Mouse (Mus musculus): ENCODE measurements around the gene Ifnl3. TPM values are rescaled to one million over a fixed set of nuclear protein-coding genes. Genes with fewer than 3 reads are reported as not detected.

Gene Ifnl3
- polyA plus RNA-seq, 2 experiments, result not detected

- peaks cover 32% of the 10 kb centered on the region for H3K36me3 ChIP-seq (replicated peaks; ENCODE audit: control insufficient read depth, insufficient read depth, low read depth)
- H3K27ac ChIP-seq, result no peak overlapping the region
- no peak overlapping the region for H3K4me2 ChIP-seq (ENCODE audit: low read depth)
- no peak overlapping the region for H3K9ac ChIP-seq (replicated peaks)
- 58% methylated on average over 4 of the region's 4 CpGs for WGBS (ENCODE audit: insufficient replicate concordance)
- TF ChIP-seq EP300 (IDR thresholded peaks at IDR 0.05; ENCODE audit: low read depth), result no peak
- TF ChIP-seq CTCF (IDR thresholded peaks at IDR 0.05; ENCODE audit: low read depth), result no peak
- no peak overlapping the region for H3K4me3 ChIP-seq (ENCODE audit: insufficient read depth in 1 of 2, low read depth in 2 of 2, low read length in 2 of 2)
- DNase-seq (ENCODE audit: low read depth in 3 of 3, low spot score in 3 of 3) (no peak), ATAC-seq (ENCODE audit: insufficient read depth) (no peak)
- no peaks in the 10 kb centered on the region for H3K9me3 ChIP-seq (ENCODE audit: control insufficient read depth, low read length)
- H3K4me1 ChIP-seq (replicated peaks; ENCODE audit: control insufficient read depth in 2 of 2, insufficient read depth in 2 of 2, low read length in 1 of 2), result peaks cover 0 to 4% of the 10 kb centered on the region in 2 experiments; a peak in 2 of 4 replicates
- no peaks in the 10 kb centered on the region for H3K27me3 ChIP-seq (ENCODE audit: control insufficient read depth, insufficient read depth, low read length)
Observed at GRCm38 (mm10) chr7:28567539-28567938, 44.9 kb downstream of the Ifnl3 start.

DNA sequence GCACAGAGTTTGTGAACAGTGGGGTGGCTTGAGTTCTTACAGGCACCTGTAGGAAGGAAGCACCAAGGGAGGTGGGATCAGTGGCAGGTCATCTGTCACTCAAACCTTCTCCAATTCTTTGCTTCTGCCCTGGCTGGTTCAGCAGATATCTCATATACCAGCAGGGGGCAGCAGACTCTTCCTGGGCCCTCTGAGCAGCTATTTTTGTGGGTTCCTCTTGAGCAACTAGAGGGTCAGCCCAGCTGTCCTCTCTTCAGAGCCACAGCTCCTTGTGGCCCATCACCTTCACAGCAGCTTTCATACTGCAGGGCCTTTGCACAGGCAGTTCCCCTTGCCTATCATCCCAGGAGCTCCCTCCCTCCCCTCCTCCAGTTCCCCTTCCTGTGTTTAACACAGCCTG is 45.6 kb downstream of the Ifnl3 start:
- ATAC-seq (ENCODE audit: insufficient read depth) (no peak), DNase-seq (ENCODE audit: low read depth in 3 of 3, low spot score in 3 of 3) (peak in 2 of 3 experiments; percentile 55 to 61)
- Histone ChIP-seq H3K9me3 (ENCODE audit: control insufficient read depth, low read length) (no peaks in the 10 kb centered on the region), H3K27me3 (ENCODE audit: control insufficient read depth, insufficient read depth, low read length) (no peaks in the 10 kb centered on the region), H3K36me3 (replicated peaks; ENCODE audit: control insufficient read depth, insufficient read depth, low read depth) (peaks cover 32% of the 10 kb centered on the region), H3K4me3 (ENCODE audit: insufficient read depth in 1 of 2, low read depth in 2 of 2, low read length in 2 of 2) (no peak overlapping the region), H3K9ac (replicated peaks) (no peak overlapping the region), H3K27ac (no peak overlapping the region), H3K4me2 (ENCODE audit: low read depth) (no peak overlapping the region), H3K4me1 (replicated peaks; ENCODE audit: control insufficient read depth in 2 of 2, insufficient read depth in 2 of 2, low read length in 1 of 2) (peaks cover 5 to 10% of the 10 kb centered on the region in 2 experiments)
- TF ChIP-seq EP300 (IDR thresholded peaks at IDR 0.05; ENCODE audit: low read depth) (no peak), CTCF (IDR thresholded peaks at IDR 0.05; ENCODE audit: low read depth) (peak; percentile 92)

DNA sequence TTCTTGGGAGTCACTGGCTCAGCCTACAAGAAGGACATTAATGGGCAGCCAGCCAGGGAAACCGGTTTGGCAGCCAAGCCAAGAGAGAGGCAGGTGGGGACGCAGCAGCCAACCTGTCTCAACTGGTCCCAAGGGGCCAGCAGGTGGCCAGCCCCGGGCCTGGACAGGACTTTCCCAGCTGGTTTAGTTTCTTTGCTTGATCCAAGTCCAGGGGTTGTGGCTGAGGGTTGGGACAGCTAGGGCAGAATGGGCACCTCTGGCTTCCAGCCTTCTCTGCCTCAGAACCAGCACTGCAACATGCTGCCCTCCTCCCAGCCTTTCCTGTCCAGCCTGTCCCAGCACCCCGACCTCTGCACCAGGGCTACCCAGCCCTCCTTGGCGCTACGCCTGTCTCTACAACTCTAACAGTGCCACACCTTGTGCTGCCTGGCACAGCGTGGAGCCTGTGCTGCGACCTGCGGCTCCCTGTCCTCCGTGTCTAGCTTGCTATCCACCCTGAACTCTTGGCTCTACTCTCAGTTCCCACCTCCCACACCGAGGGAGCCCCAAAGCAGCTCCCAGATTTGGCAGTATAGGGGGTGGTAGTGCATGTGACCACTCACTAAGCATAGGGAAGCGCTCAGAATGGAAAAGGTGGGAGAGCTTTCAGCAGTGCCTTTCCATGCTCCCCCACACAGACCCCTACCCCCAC is 47.8 kb downstream of the Ifnl3 start:
- no peak overlapping the region for H3K9ac ChIP-seq (replicated peaks)
- peaks cover 21% of the 10 kb centered on the region for H3K36me3 ChIP-seq (replicated peaks; ENCODE audit: control insufficient read depth, insufficient read depth, low read depth)
- no peak for TF ChIP-seq EP300 (IDR thresholded peaks at IDR 0.05; ENCODE audit: low read depth)
- TF ChIP-seq CTCF (IDR thresholded peaks at IDR 0.05; ENCODE audit: low read depth), result no peak
- 76% methylated on average over 12 of the region's 12 CpGs for whole genome bisulfite sequencing (ENCODE audit: insufficient replicate concordance)
- H3K4me1 ChIP-seq (replicated peaks; ENCODE audit: control insufficient read depth in 2 of 2, insufficient read depth in 2 of 2, low read length in 1 of 2), result peaks cover 22 to 32% of the 10 kb centered on the region in 2 experiments
- H3K27me3 ChIP-seq (ENCODE audit: control insufficient read depth, insufficient read depth, low read length), result no peaks in the 10 kb centered on the region
- DNase-seq (ENCODE audit: low read depth in 3 of 3, low spot score in 3 of 3), result no peak
- no peak overlapping the region for H3K4me2 ChIP-seq (ENCODE audit: low read depth)
- H3K4me3 ChIP-seq (ENCODE audit: insufficient read depth in 1 of 2, low read depth in 2 of 2, low read length in 2 of 2), result no peak overlapping the region
- ATAC-seq (ENCODE audit: insufficient read depth), result no peak
- H3K9me3 ChIP-seq (ENCODE audit: control insufficient read depth, low read length), result no peaks in the 10 kb centered on the region
- no peak overlapping the region for H3K27ac ChIP-seq

- no peak overlapping the region for H3K4me3 ChIP-seq (ENCODE audit: insufficient read depth in 1 of 2, low read depth in 2 of 2, low read length in 2 of 2)
- H3K4me2 ChIP-seq (ENCODE audit: low read depth), result no peak overlapping the region
- H3K9me3 ChIP-seq (ENCODE audit: control insufficient read depth, low read length), result no peaks in the 10 kb centered on the region
- H3K9ac ChIP-seq (replicated peaks), result no peak overlapping the region
- TF ChIP-seq EP300 (IDR thresholded peaks at IDR 0.05; ENCODE audit: low read depth) (no peak), CTCF (IDR thresholded peaks at IDR 0.05; ENCODE audit: low read depth) (no peak)
- H3K4me1 ChIP-seq (replicated peaks; ENCODE audit: control insufficient read depth in 2 of 2, insufficient read depth in 2 of 2, low read length in 1 of 2), result peaks cover 29 to 39% of the 10 kb centered on the region in 2 experiments
- H3K27me3 ChIP-seq (ENCODE audit: control insufficient read depth, insufficient read depth, low read length), result no peaks in the 10 kb centered on the region
- WGBS (ENCODE audit: insufficient replicate concordance), result 54% methylated on average over 5 of the region's 5 CpGs
- no peak for ATAC-seq (ENCODE audit: insufficient read depth)
- peaks cover 15% of the 10 kb centered on the region for H3K36me3 ChIP-seq (replicated peaks; ENCODE audit: control insufficient read depth, insufficient read depth, low read depth)
- H3K27ac ChIP-seq, result no peak overlapping the region
- no peak for DNase-seq (ENCODE audit: low read depth in 3 of 3, low spot score in 3 of 3)
Observed at GRCm38 (mm10) chr7:28570982-28571682, 48.5 kb downstream of the Ifnl3 start.

DNA sequence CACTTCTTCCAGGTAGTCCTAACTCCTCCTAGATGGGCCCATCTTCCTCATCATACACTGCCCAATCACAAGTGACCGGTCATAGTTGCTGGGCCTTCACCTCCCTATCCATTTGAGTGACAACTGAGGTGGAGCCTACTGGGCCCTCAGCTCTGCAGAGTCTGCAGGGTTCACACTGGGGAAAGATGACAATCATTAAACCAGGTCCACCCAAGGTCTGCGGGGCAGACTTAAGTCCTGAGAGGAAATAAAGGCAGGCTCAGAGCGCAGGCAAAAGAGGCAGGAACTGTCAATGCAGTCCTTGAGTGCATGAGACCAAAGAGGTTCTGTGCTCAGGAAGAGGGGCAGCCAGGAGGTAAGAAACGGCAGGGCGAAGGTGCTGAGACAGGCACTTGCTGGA is 50.1 kb downstream of the Ifnl3 start:
- H3K4me3 ChIP-seq (ENCODE audit: insufficient read depth in 1 of 2, low read depth in 2 of 2, low read length in 2 of 2), result no peak overlapping the region

More for the DNA sequence above, 50.1 kb downstream of the Ifnl3 start:
- H3K36me3 ChIP-seq (replicated peaks; ENCODE audit: control insufficient read depth, insufficient read depth, low read depth), result peaks cover 4% of the 10 kb centered on the region
- DNase-seq (ENCODE audit: low read depth in 3 of 3, low spot score in 3 of 3) (no peak), ATAC-seq (ENCODE audit: insufficient read depth) (no peak)
- H3K27ac ChIP-seq, result no peak overlapping the region
- no peak overlapping the region for H3K4me2 ChIP-seq (ENCODE audit: low read depth)
- peaks cover 45 to 55% of the 10 kb centered on the region in 2 experiments for H3K4me1 ChIP-seq (replicated peaks; ENCODE audit: control insufficient read depth in 2 of 2, insufficient read depth in 2 of 2, low read length in 1 of 2)
- no peaks in the 10 kb centered on the region for H3K9me3 ChIP-seq (ENCODE audit: control insufficient read depth, low read length)
- no peak overlapping the region for H3K9ac ChIP-seq (replicated peaks)
- no peaks in the 10 kb centered on the region for H3K27me3 ChIP-seq (ENCODE audit: control insufficient read depth, insufficient read depth, low read length)
- 62% methylated on average over 5 of the region's 5 CpGs for WGBS (ENCODE audit: insufficient replicate concordance)
- TF ChIP-seq CTCF (IDR thresholded peaks at IDR 0.05; ENCODE audit: low read depth) (no peak), EP300 (IDR thresholded peaks at IDR 0.05; ENCODE audit: low read depth) (no peak)

All from liver, embryonic 14.5 days (tissue).